Mouse (Mus musculus) stomach, embryonic 15.5 days (tissue): Measurements from ENCODE around the gene Htr5a. TPM values are rescaled to one million over a fixed set of nuclear protein-coding genes. Genes with fewer than 3 reads are reported as not detected.
A peak's percentile ranks its signal among the peaks of the same experiment; 100 is the strongest.

Experiments
- ATAC-seq: fragments of 200-750 bp; cut with Nextera tagmentation; 2 replicates; pipeline ENCODE4 v1.8.0; 2017; ENCODE audit warnings: low read depth, moderate number of reproducible peaks, moderate TSS enrichment; ENCODE audit not compliant: insufficient read depth, low FRiP score
- H3K27ac ChIP-seq: fragments of 300-500 bp; sonication (generic); 2 replicates; pipeline ENCODE4 v1.5.1; 2015; ENCODE audit warnings: mild to moderate bottlenecking, inconsistent platforms
- H3K27me3 ChIP-seq: fragments of 300-500 bp; sonication (generic); replicated peaks from 2 replicates; pipeline ENCODE4 v1.6.1; 2015; ENCODE audit warnings: inconsistent platforms
- H3K36me3 ChIP-seq: fragments of 300-500 bp; sonication (generic); 2 replicates; pipeline ENCODE4 v1.6.1; 2015; ENCODE audit warnings: inconsistent platforms
- H3K4me1 ChIP-seq: fragments of 300-500 bp; sonication (generic); 2 replicates; pipeline ENCODE4 v1.6.1; 2015; ENCODE audit warnings: inconsistent platforms
- H3K4me2 ChIP-seq: fragments of 300-500 bp; sonication (generic); 2 replicates; pipeline ENCODE4 v1.6.1; 2015; ENCODE audit warnings: mild to moderate bottlenecking, inconsistent platforms
- H3K4me3 ChIP-seq: fragments of 300-500 bp; sonication (generic); replicated peaks from 2 replicates; pipeline ENCODE4 v1.5.1; 2015; ENCODE audit warnings: inconsistent platforms
- H3K9ac ChIP-seq: fragments of 300-500 bp; sonication (generic); 2 replicates; pipeline ENCODE4 v1.6.1; 2015; ENCODE audit warnings: inconsistent platforms
- H3K9me3 ChIP-seq: fragments of 300-500 bp; sonication (generic); 2 replicates; pipeline ENCODE4 v1.6.1; 2016; ENCODE audit warnings: inconsistent platforms
- WGBS: fragments of 180-500 bp; shearing (Covaris S2); methylation state at CpG from one replicate; pipeline ENCODE4 v1.1.7; 2015; 5-methylcytosine and 5-hydroxymethylcytosine counted together
- polyA plus RNA-seq: library from polyadenylated mRNA; unstranded; fragments of >200 nt; fragmentation: Nextera tagmentation; extraction: Ambion mirVana; gene quantifications from 2 replicates; pipeline ENCODE4 v1.2.1, GENCODE M21; 2015

Htr5a gene
- 0.03 TPM in 1 of 2 replicates, not detected in the other for polyA plus RNA-seq

DNA sequence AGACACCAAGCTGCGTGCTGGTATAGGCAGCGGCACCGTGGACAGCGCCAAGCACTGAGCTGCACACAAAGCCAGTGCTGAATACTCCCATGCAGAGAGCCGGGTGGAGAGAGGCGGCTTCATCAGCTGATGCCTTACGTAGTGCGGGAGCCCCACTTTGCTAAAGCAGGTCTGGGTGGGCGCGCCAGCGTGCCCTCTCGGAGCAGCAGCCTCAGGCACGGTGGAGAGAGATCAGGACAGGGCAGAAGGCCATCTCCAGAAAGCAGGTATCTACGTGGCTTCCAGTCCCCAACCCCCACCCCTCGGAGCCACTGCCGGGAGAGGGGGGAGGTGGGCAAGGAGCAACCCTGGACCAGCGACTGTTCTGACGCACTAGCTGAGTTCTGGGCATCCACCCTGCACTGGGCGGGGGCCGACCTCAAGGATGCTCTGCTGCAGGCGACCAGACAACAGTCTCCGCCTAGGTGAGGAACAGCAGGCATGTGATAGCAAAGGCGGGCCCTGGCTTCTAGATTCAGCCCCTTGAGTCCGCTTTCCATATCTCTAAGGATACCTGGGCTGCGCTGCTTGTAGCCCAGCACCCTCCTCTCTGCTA is at the start of gene Htr5a:
Htr5a (plus strand) TSS at position 449 of the 595 bp plus-strand sequence.
- Histone ChIP-seq H3K27ac (no peak within 1 kb of the TSS), H3K36me3 (no peaks in the 10 kb centered on the region), H3K27me3 (peaks cover 21% of the 10 kb centered on the region), H3K4me1 (no peaks in the 10 kb centered on the region), H3K9me3 (no peaks in the 10 kb centered on the region), H3K9ac (no peak within 1 kb of the TSS), H3K4me3 (no peak within 1 kb of the TSS), H3K4me2 (peak within 1 kb of the TSS; percentile 37; the same call in 1 of the 2 replicates)
- 7% methylated on average over 25 of the region's 25 CpGs for WGBS
- no peak for ATAC-seq

DNA sequence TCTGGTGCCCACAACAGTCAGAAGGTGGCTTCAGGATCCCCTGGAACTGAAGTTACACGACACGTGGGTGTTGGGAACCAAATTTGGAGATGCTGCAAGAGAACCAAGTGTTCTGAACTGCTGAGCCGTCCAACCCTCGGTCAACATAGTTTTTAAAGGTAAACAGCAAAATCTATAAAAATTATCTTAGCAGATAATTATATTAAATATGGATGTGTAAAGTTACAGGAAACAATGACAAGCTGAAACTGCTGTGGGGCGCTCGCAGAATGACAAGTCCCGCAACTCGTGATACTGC is 49.8 kb upstream of the Htr5a start:
- WGBS: 9% methylated on average over 8 of the region's 8 CpGs
- peak overlapping the region; percentile 66 for H3K4me3 ChIP-seq
- H3K27ac ChIP-seq: peak overlapping the region; percentile 93
- ATAC-seq: no peak
- peak overlapping the region; percentile 65 for H3K4me2 ChIP-seq
- H3K9ac ChIP-seq: peak overlapping the region; percentile 30
- H3K4me1 ChIP-seq: peaks cover 10% of the 10 kb centered on the region
- H3K27me3 ChIP-seq: no peaks in the 10 kb centered on the region
- H3K36me3 ChIP-seq: peaks cover 10% of the 10 kb centered on the region; the same call in 1 of the 2 replicates
- H3K9me3 ChIP-seq: no peaks in the 10 kb centered on the region

DNA sequence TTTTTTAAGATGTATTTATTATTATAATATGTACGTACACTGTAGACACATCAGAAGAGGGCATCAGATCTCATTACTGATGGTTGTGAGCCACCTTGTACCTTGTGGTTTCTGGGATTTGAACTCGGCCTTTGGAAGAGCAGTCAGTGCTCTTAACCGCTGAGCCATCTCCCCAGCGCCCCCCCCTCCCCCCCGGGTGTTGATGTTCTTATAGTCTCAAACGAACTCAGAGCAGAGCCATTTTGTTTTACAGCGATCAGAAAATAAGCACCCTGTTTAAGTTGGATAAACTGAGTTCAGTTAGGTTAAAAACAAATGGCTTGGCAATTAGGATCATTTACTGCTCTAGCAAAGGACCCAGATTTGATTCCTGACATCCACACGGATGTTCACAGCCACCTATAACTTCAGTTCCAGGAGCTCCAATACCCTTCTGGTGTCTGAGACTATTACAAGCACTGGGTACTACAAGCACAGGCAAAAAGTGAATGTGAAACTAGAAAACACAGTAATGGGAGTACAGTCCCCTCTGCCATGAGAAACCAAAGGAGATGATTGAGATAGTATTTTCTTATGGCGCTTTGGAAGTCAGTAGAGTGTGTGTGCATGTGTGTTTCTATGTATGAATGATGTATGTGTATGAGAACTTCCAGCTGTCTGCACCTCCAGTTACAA is 49.3 kb upstream of the Htr5a start:
- H3K9ac ChIP-seq: no peak overlapping the region; the same call in 1 of the 2 replicates
- ATAC-seq: no peak
- H3K27me3 ChIP-seq: no peaks in the 10 kb centered on the region
- H3K27ac ChIP-seq: no peak overlapping the region
- peak overlapping the region; percentile 66 for H3K4me3 ChIP-seq
- WGBS: 51% methylated on average over 9 of the region's 9 CpGs
- H3K4me1 ChIP-seq: peaks cover 10% of the 10 kb centered on the region
- peaks cover 5% of the 10 kb centered on the region; the same call in 1 of the 2 replicates for H3K36me3 ChIP-seq
- no peaks in the 10 kb centered on the region for H3K9me3 ChIP-seq
- peak overlapping the region; percentile 65 for H3K4me2 ChIP-seq

DNA sequence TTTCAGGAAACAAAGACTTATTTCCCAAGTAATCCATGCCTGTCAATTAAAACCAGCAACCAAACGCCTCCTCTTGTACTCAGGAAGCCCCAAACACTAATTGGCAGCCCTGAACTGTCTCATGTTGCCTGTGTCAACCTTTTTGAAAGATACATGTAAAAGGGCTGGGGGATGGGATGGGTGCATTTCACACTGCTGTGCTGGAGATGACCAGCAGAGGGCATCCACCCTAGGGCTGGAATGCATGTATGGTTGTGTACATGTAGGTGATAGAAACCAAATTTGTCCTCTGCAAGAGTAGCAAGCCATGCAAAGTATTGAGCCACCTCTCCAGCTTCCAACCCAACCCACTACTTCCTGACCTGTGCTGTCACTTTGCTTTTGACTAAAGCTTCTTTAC is 48.0 kb upstream of the Htr5a start:
- Histone ChIP-seq H3K9ac (no peak overlapping the region), H3K36me3 (no peaks in the 10 kb centered on the region), H3K4me3 (no peak overlapping the region), H3K4me1 (peaks cover 10% of the 10 kb centered on the region), H3K27me3 (no peaks in the 10 kb centered on the region), H3K9me3 (no peaks in the 10 kb centered on the region), H3K27ac (no peak overlapping the region), H3K4me2 (no peak overlapping the region)
- no peak for ATAC-seq
- 3% methylated on average over 1 of the region's 1 CpGs for WGBS

DNA sequence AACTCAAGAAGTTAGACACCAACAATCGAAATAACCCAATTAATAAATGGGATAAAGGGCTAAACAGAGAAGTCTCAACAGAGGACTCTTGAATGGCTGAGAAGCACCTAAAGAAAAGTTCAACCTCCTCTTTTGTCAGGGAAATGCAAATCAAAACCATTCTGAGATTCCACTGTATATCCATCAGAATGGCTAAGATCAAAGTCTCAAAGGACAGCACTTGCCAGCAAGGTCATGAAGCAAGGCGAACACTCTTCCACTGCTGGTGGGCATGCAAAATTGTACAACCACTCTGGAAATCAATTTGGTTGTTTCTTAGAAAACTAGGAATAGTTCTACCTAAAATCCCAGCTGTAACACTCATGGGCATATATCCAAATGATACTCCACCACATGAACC is 27.7 kb upstream of the Htr5a start:
- Histone ChIP-seq H3K27me3 (no peaks in the 10 kb centered on the region), H3K4me2 (no peak overlapping the region)

DNA sequence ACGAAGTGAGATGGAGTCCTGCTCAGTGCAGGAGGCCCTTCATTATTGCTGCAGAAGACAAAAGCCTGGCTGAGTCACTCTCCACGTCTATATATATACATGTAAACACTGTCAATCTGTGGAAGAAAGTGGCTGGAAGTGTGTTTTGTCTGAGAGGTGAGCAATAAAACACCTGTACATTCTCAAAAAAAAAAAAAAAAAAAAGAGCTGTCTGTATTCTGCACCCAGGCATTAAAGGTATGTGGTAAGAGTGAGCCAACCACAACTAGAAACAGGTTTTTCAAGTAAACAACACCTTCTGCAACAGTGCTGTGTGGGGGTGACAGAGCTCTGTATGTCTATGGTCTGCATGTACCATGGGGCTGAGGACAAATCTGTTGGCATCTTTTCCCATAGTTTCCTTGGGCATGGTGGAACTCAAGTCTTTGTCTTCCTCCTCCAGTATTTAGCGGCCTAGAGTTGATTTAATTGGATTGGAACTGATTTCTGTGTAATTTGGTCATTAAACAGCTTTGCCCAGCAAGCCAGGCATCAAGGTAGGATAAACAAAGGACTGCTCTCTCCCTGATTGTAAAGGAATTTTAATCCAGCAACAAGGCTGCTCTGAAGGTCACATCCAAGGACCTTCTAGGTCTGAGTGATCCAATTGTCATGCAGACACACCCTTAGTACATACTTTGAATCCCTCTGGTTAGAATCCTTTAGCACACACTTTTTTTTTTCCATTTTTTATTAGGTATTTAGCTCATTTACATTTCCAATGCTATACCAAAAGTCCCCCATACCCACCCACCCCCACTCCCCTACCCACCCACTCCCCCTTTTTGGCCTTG is 22.9 kb upstream of the Htr5a start:
- Histone ChIP-seq H3K9me3 (no peaks in the 10 kb centered on the region), H3K4me1 (no peaks in the 10 kb centered on the region), H3K4me3 (no peak overlapping the region), H3K27ac (no peak overlapping the region), H3K27me3 (no peaks in the 10 kb centered on the region), H3K36me3 (no peaks in the 10 kb centered on the region), H3K9ac (no peak overlapping the region), H3K4me2 (no peak overlapping the region)
- no peak for ATAC-seq
- WGBS: 47% methylated on average over 3 of the region's 3 CpGs

More for the DNA sequence above, 27.7 kb upstream of the Htr5a start:
- 78% methylated on average over 2 of the region's 2 CpGs for WGBS
- ATAC-seq: no peak
- Histone ChIP-seq H3K4me1 (no peaks in the 10 kb centered on the region), H3K27ac (no peak overlapping the region), H3K9ac (no peak overlapping the region), H3K4me3 (no peak overlapping the region), H3K36me3 (no peaks in the 10 kb centered on the region), H3K9me3 (no peaks in the 10 kb centered on the region)

DNA sequence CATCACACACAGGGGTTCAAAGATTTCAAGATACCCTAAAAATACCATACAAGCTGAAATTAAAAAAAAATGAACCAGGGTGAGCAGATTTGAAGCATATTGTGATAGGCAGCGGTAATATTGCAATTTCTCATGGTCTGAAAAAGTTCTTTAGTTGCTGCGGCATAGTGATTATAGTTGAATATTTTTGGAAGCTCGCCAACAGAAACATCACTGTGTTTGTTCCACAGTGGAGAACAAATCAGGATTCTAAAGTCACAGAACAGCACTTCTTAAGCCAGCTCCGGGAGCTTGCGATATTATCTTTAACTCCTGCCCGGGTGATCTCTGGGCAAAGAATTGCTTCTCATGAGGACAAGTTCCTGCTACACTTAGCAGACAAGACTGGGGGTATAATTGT is 20.8 kb upstream of the Htr5a start:
- Histone ChIP-seq H3K4me2 (no peak overlapping the region), H3K4me1 (no peaks in the 10 kb centered on the region), H3K9me3 (no peaks in the 10 kb centered on the region), H3K4me3 (no peak overlapping the region), H3K27ac (no peak overlapping the region), H3K9ac (no peak overlapping the region), H3K36me3 (no peaks in the 10 kb centered on the region), H3K27me3 (no peaks in the 10 kb centered on the region)
- WGBS: 62% methylated on average over 6 of the region's 6 CpGs
- ATAC-seq: no peak

DNA sequence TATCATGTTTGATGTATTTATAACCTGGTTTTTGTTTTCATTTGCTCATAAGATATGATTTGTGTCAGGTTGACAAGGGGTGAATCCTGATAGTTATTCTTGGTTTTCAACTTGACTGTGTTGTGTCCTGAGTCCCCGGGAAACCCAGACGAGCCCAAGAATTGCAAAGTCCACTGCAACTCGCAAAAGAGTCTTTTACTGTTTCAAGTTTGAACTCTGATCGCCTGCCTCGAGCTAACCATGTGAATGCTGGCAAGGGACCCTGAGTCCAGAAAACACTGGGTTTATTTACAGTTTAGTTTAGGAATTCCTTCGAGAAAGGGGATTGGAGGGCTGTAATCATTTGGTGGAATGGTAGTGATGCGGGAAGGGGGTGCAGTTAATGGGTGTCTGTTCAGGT is 14.0 kb upstream of the Htr5a start:
- H3K9ac ChIP-seq: no peak overlapping the region
- H3K36me3 ChIP-seq: no peaks in the 10 kb centered on the region
- H3K27ac ChIP-seq: no peak overlapping the region
- H3K4me2 ChIP-seq: no peak overlapping the region
- H3K4me1 ChIP-seq: no peaks in the 10 kb centered on the region
- H3K4me3 ChIP-seq: no peak overlapping the region
- WGBS: 74% methylated on average over 7 of the region's 7 CpGs
- ATAC-seq: no peak
- H3K9me3 ChIP-seq: no peaks in the 10 kb centered on the region
- no peaks in the 10 kb centered on the region for H3K27me3 ChIP-seq

DNA sequence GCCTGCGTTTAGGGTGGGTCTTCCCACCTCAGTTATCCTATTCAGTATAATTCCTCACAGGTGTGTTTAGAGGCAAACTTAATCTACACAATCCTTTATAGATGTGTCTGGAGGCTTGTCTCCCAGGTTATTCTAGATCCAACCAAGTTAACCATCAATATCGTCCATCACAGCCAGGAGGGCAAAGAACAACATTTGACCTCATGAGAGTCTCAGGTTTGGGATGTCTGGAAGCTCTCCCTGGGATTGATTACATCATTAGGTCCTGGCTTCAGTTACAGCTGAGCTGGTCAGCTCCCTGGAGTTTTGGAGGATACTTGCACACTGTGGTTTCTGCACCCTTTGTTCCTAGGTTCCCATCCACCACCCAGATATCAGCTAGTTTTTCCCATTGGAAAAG is 6.9 kb upstream of the Htr5a start:
- Histone ChIP-seq H3K27me3 (no peaks in the 10 kb centered on the region), H3K36me3 (no peaks in the 10 kb centered on the region), H3K9me3 (no peaks in the 10 kb centered on the region), H3K27ac (no peak overlapping the region), H3K9ac (no peak overlapping the region), H3K4me1 (no peaks in the 10 kb centered on the region), H3K4me2 (no peak overlapping the region), H3K4me3 (no peak overlapping the region)
- WGBS: 79% methylated on average over 2 of the region's 2 CpGs
- ATAC-seq: no peak

DNA sequence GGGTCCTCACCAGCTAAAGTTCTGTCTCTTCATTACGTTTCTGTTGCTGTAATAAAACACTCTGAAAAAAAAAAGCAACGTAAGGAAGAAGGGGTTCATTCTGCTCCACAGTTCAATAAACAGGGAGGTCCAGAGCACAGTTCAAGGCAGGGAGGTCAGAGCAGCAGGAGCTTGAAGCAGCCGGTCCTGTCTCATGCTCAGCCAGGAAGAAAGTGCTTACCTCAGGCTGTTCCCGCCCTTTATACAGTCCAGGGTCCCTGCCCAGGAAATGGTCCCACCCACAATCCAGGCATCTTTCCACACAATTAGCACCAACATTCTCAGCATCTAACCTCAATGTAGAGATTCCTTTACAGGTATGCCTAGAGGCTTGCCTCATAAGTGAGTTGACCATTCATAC is 3.9 kb upstream of the Htr5a start:
- ATAC-seq: no peak
- peaks cover 21% of the 10 kb centered on the region for H3K27me3 ChIP-seq
- H3K4me1 ChIP-seq: no peaks in the 10 kb centered on the region
- no peaks in the 10 kb centered on the region for H3K36me3 ChIP-seq
- H3K9me3 ChIP-seq: no peaks in the 10 kb centered on the region
- no peak overlapping the region for H3K9ac ChIP-seq
- H3K4me3 ChIP-seq: no peak overlapping the region
- no peak overlapping the region for H3K4me2 ChIP-seq
- H3K27ac ChIP-seq: no peak overlapping the region
- 42% methylated on average over 4 of the region's 4 CpGs for WGBS

DNA sequence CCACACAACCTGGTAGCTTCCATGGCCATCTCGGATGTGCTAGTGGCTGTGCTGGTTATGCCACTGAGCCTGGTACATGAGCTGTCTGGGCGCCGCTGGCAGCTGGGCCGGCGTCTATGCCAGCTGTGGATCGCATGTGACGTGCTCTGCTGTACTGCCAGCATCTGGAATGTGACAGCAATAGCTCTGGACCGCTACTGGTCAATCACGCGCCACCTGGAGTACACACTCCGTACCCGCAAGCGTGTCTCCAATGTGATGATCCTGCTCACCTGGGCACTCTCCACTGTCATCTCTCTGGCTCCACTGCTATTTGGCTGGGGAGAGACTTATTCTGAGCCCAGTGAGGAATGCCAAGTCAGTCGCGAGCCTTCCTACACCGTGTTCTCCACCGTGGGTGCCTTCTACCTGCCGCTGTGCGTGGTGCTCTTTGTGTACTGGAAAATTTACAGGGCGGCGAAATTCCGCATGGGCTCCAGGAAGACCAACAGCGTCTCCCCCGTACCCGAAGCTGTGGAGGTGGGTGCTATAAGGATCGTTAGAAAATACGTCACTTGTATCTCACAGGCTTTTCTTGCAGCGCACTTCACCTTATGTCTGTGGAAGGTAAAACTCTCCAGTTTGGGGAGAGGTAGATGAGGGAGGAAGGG is 847 bp downstream of the Htr5a start:
- 67% methylated on average over 28 of the region's 28 CpGs for WGBS
- Histone ChIP-seq H3K4me3 (no peak overlapping the region), H3K27ac (no peak overlapping the region), H3K27me3 (peaks cover 21% of the 10 kb centered on the region), H3K9me3 (no peaks in the 10 kb centered on the region), H3K4me2 (no peak overlapping the region), H3K36me3 (no peaks in the 10 kb centered on the region), H3K9ac (no peak overlapping the region), H3K4me1 (no peaks in the 10 kb centered on the region)
- no peak for ATAC-seq

DNA sequence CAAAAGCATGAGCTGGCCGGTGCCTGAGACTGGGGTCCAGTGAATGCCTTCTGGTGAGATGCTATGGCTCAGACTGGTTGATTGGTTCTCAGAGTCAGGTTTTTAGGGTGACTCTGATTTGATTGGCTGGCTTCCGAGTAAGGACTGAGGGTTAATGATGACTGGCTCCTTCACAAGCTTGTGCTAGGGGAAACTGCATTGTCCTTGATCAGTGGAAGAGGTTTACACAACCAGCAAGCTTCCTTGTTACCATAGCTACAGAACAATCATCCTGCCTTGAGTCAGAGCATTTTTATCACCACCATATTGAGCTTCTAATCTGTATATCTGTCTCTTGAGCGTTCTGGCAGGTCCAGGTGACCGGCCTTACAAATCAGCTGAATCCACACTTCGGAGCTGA is 5.0 kb downstream of the Htr5a start:
- Histone ChIP-seq H3K27me3 (peaks cover 11% of the 10 kb centered on the region), H3K4me2 (no peak overlapping the region), H3K4me3 (no peak overlapping the region), H3K36me3 (no peaks in the 10 kb centered on the region), H3K9me3 (no peaks in the 10 kb centered on the region), H3K4me1 (no peaks in the 10 kb centered on the region), H3K9ac (no peak overlapping the region), H3K27ac (no peak overlapping the region)
- no peak for ATAC-seq
- WGBS: 56% methylated on average over 5 of the region's 5 CpGs
